Mouse (Mus musculus) left cerebral cortex, postnatal 25 days (tissue): Measurements from ENCODE around the gene Tmem82. TPM values are rescaled to one million over a fixed set of nuclear protein-coding genes. Genes with fewer than 3 reads are reported as not detected.

Experiments
- total RNA-seq, 2 experiments: library from RNA; stranded (reverse); gene quantifications; 2 replicates each; pipeline ENCODE4 v1.2.3; 2021

Tmem82 gene
- total RNA-seq, 2 experiments from 2014 or later: 0.85 TPM

Other genes starting within 250 kb of the Tmem82 start
- gene Clcnka, start 219.9 kb downstream of the Tmem82 start, total RNA-seq: not detected
- gene Clcnkb, start 202.6 kb downstream of the Tmem82 start, total RNA-seq: not detected
- gene Hspb7, start 197.9 kb downstream of the Tmem82 start, total RNA-seq: under 1 TPM; 0.39 to 0.66 TPM
- 1 to 10 TPM; 4.7 to 6.0 TPM for gene Srarp, start 182.5 kb downstream of the Tmem82 start, total RNA-seq
- 10 to 100 TPM; 42.1 to 43.3 TPM for gene Zbtb17, start 174.0 kb downstream of the Tmem82 start, total RNA-seq
- 10 to 100 TPM; 54.6 to 60.6 TPM for gene Spen, start 80.0 kb downstream of the Tmem82 start, total RNA-seq
- 1 to 10 TPM in 1 of 2 experiments, under 1 TPM in 1; 0.96 to 1.6 TPM for gene Fblim1, start 12.5 kb downstream of the Tmem82 start, total RNA-seq
- gene Slc25a34, start 5.2 kb upstream of the Tmem82 start, total RNA-seq: 1 to 10 TPM; 3.0 to 3.2 TPM
- gene Plekhm2, start 46.3 kb upstream of the Tmem82 start, total RNA-seq: 10 to 100 TPM; 74.6 to 75.2 TPM
- 1 to 10 TPM in 1 of 2 experiments, under 1 TPM in 1; 0.30 to 2.4 TPM for gene Rsc1a1, start 67.0 kb upstream of the Tmem82 start, total RNA-seq
- 10 to 100 TPM; 39.8 to 41.1 TPM for gene Ddi2, start 104.8 kb upstream of the Tmem82 start, total RNA-seq
- gene Agmat, start 128.0 kb upstream of the Tmem82 start, total RNA-seq: under 1 TPM; 0.60 to 0.94 TPM
- gene Dnajc16, start 172.3 kb upstream of the Tmem82 start, total RNA-seq: 10 to 100 TPM; 38.0 to 40.3 TPM
- gene Casp9, start 175.0 kb upstream of the Tmem82 start, total RNA-seq: 10 to 100 TPM; 18.0 to 22.1 TPM
- not detected for gene Cela2a, start 207.5 kb upstream of the Tmem82 start, total RNA-seq
- not detected for gene Ctrc, start 227.7 kb upstream of the Tmem82 start, total RNA-seq